Mouse (Mus musculus) urinary bladder, adult 18-20 months (tissue): ENCODE data around the gene Eddm3b.

Experiments
- DNase-seq, 2 experiments: peaks; one replicate each; pipeline ENCODE4 v3.0.0; 2022; ENCODE audit warnings: low spot score in 2 of 2, mixed read lengths in 2 of 2

Eddm3b gene

GRCm38 (mm10) chr14:51113916-51114560 lies at the start of gene Eddm3b:
TSS of gene Eddm3b (plus strand) at chr14:51114426.
- no peak for DNase-seq

- no peak for DNase-seq
Measured at GRCm38 (mm10) chr14:51068956-51069355, 45.3 kb upstream of the Eddm3b start.

- DNase-seq = no peak
Measured at GRCm38 (mm10) chr14:51069617-51070016, 44.6 kb upstream of the Eddm3b start.

- no peak for DNase-seq
Measured at GRCm38 (mm10) chr14:51074335-51074734, 39.9 kb upstream of the Eddm3b start, which contains the start of gene Olfr750. TSS of gene Olfr750 (minus strand) at chr14:51074435.

GRCm38 (mm10) chr14:51079180-51079579 lies 35.0 kb upstream of the Eddm3b start:
- DNase-seq = no peak

GRCm38 (mm10) chr14:51081035-51081434 lies 33.2 kb upstream of the Eddm3b start:
- no peak for DNase-seq

GRCm38 (mm10) chr14:51082599-51083581 lies 31.3 kb upstream of the Eddm3b start:
- DNase-seq = peak; percentile 39 to 59

GRCm38 (mm10) chr14:51083805-51084204 lies 30.4 kb upstream of the Eddm3b start:
- DNase-seq = no peak

GRCm38 (mm10) chr14:51085086-51085485 lies 29.1 kb upstream of the Eddm3b start:
- DNase-seq = no peak

- no peak for DNase-seq
Measured at GRCm38 (mm10) chr14:51085911-51086310, 28.3 kb upstream of the Eddm3b start.

- no peak for DNase-seq
Measured at GRCm38 (mm10) chr14:51087762-51088161, 26.5 kb upstream of the Eddm3b start.

GRCm38 (mm10) chr14:51088166-51088969 lies 25.9 kb upstream of the Eddm3b start:
- peak; percentile 78 to 81 for DNase-seq

GRCm38 (mm10) chr14:51088970-51089673 lies 25.1 kb upstream of the Eddm3b start:
- peak; percentile 95 for DNase-seq

GRCm38 (mm10) chr14:51089674-51090076 lies 24.6 kb upstream of the Eddm3b start:
- DNase-seq = no peak

GRCm38 (mm10) chr14:51090077-51090781 lies 24.0 kb upstream of the Eddm3b start:
- DNase-seq = peak; percentile 73 to 79

GRCm38 (mm10) chr14:51090921-51091900 lies 23.0 kb upstream of the Eddm3b start, which contains the start of the genes Rnase4 and Ang:
TSS of gene Rnase4 (plus strand) at chr14:51091077.
TSS of gene Ang (plus strand) at chr14:51091150.
- DNase-seq = peak; percentile 59 to 70

- no peak for DNase-seq
Measured at GRCm38 (mm10) chr14:51092073-51092620, 22.1 kb upstream of the Eddm3b start.

GRCm38 (mm10) chr14:51093496-51093895 lies 20.7 kb upstream of the Eddm3b start:
- DNase-seq = peak in 1 of 2 experiments; percentile 22
